Mouse (Mus musculus): Measurements from ENCODE around the gene Slc25a10.

GRCm38 (mm10) chr11:120505661-120506060 is 14.0 kb downstream of the Slc25a10 start:
- no peak for TF ChIP-seq POLR2A (IDR thresholded peaks at IDR 0.05; ENCODE audit: borderline replicate concordance, extremely low read depth, insufficient read depth, insufficient read length, poor library complexity, severe bottlenecking)
- TF ChIP-seq CTCF (IDR thresholded peaks at IDR 0.05; ENCODE audit: borderline replicate concordance, extremely low read depth, insufficient read depth, insufficient read length) = no peak
